Mouse (Mus musculus): ENCODE data around the gene Klhl42.

The Klhl42 gene

GRCm38 (mm10) chr6:147155085-147155484 lies 63.9 kb downstream of the Klhl42 start:
- DNase-seq: no peak

- DNase-seq: no peak
Measured at GRCm38 (mm10) chr6:147161818-147162584, 70.8 kb downstream of the Klhl42 start.

All from retina, postnatal 1 day (tissue).